Mouse (Mus musculus) forebrain, embryonic 13.5 days (tissue): Measurements from ENCODE around the gene Plekha7. TPM values are rescaled to one million over a fixed set of nuclear protein-coding genes. Genes with fewer than 3 reads are reported as not detected.

Source experiments
- ATAC-seq: fragments of 200-750 bp; cut with Nextera tagmentation; 2 replicates; pipeline ENCODE4 v1.8.0; 2017
- H3K27ac ChIP-seq: fragments of 300-500 bp; sonication (generic); 2 replicates; pipeline ENCODE4 v1.5.1; 2015; ENCODE audit warnings: inconsistent platforms, mild to moderate bottlenecking, moderate library complexity
- H3K27me3 ChIP-seq: fragments of 300-500 bp; sonication (generic); 2 replicates; pipeline ENCODE4 v1.6.1; 2015; ENCODE audit warnings: mild to moderate bottlenecking, inconsistent platforms
- H3K36me3 ChIP-seq: fragments of 300-500 bp; sonication (generic); 2 replicates; pipeline ENCODE4 v1.6.1; 2015; ENCODE audit warnings: mild to moderate bottlenecking, inconsistent platforms; ENCODE audit not compliant: poor library complexity, severe bottlenecking
- H3K4me1 ChIP-seq: fragments of 300-500 bp; sonication (generic); 2 replicates; pipeline ENCODE4 v1.6.1; 2015; ENCODE audit warnings: inconsistent platforms
- H3K4me2 ChIP-seq: fragments of 300-500 bp; sonication (generic); 2 replicates; pipeline ENCODE4 v1.6.1; 2015; ENCODE audit warnings: inconsistent platforms, mild to moderate bottlenecking, moderate library complexity
- H3K4me3 ChIP-seq: fragments of 300-500 bp; sonication (generic); 2 replicates; pipeline ENCODE4 v1.5.1; 2015; ENCODE audit warnings: mild to moderate bottlenecking, inconsistent platforms
- H3K9ac ChIP-seq: fragments of 300-500 bp; sonication (generic); 2 replicates; pipeline ENCODE4 v1.6.1; 2015; ENCODE audit warnings: mild to moderate bottlenecking, inconsistent platforms
- H3K9me3 ChIP-seq: fragments of 300-500 bp; sonication (generic); replicated peaks from 2 replicates; pipeline ENCODE4 v1.6.1; 2016; ENCODE audit warnings: inconsistent platforms
- WGBS: fragments of 180-500 bp; shearing (Covaris S2); methylation state at CpG from one replicate; pipeline ENCODE4 v1.1.7; 2015; 5-methylcytosine and 5-hydroxymethylcytosine counted together
- polyA plus RNA-seq: library from polyadenylated mRNA; unstranded; fragments of >200 nt; fragmentation: Nextera tagmentation; extraction: Ambion mirVana; gene quantifications from 2 replicates; pipeline ENCODE4 v1.2.1, GENCODE M21; 2015

The Plekha7 gene
- polyA plus RNA-seq, 1 experiment from 2014 or later = 13.1 TPM

DNA sequence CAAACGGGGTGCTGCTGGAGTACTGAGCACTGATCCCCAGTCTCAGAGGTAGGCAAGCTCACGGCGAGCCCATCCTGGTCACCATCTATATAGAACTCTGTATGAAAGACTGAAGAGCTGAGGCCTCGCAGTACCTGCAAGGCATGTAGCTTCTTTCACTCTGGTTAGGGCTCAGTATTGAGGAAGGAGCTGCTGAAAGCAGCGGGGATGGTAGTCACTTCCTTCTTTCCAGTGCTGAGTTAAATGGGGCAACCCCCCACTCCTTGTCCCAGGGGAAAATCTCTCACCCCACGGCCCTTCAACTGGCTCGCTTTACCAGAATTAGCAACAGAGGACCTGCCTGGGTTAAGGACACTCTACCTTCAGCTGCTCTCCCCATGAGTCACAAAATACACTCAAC lies 140.0 kb downstream of the Plekha7 start:
- H3K9ac ChIP-seq = no peak overlapping the region
- no peak for ATAC-seq
- peaks cover 9% of the 10 kb centered on the region; the same call in 1 of the 2 replicates for H3K4me1 ChIP-seq
- peaks cover 18% of the 10 kb centered on the region; the same call in 1 of the 2 replicates for H3K36me3 ChIP-seq
- no peaks in the 10 kb centered on the region for H3K27me3 ChIP-seq
- no peaks in the 10 kb centered on the region for H3K9me3 ChIP-seq
- no peak overlapping the region for H3K4me3 ChIP-seq
- WGBS = 90% methylated on average over 7 of the region's 7 CpGs
- no peak overlapping the region for H3K27ac ChIP-seq
- no peak overlapping the region for H3K4me2 ChIP-seq

- Histone ChIP-seq H3K9ac (no peak overlapping the region), H3K36me3 (peaks cover 19% of the 10 kb centered on the region; the same call in 1 of the 2 replicates)
- ATAC-seq = no peak
These were observed 143.9 kb downstream of the Plekha7 start for GRCm38 (mm10) chr7:116164232-116164631.

DNA sequence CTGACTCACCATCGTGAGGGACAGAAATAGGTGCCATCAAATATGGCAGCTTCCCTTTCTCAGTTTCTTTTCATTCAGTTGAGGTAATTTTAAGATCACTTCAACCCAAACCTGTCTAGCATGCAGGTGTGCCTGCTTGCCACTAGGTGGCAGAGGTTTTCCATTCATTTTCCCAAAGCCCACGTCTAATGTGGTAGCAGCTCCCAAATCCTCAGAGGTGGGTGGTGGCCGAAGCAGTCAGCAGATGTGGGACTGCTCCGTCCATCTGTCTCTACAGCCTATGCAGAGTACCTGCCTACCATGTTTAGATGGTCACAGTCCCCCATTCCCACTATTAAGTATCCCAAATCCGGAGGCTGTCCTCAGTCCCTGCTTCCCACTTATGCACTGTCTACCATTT lies 146.6 kb downstream of the Plekha7 start:
- Histone ChIP-seq H3K9me3 (no peaks in the 10 kb centered on the region), H3K4me1 (no peaks in the 10 kb centered on the region), H3K4me3 (no peak overlapping the region), H3K36me3 (peaks cover 34% of the 10 kb centered on the region), H3K4me2 (no peak overlapping the region), H3K27me3 (no peaks in the 10 kb centered on the region), H3K9ac (no peak overlapping the region), H3K27ac (no peak overlapping the region)
- peak; percentile 70 for ATAC-seq
- WGBS = 22% methylated on average over 5 of the region's 5 CpGs

More at GRCm38 (mm10) chr7:116164232-116164631, 143.9 kb downstream of the Plekha7 start:
- H3K27ac ChIP-seq = no peak overlapping the region
- 92% methylated on average over 12 of the region's 12 CpGs for WGBS
- H3K9me3 ChIP-seq = no peaks in the 10 kb centered on the region
- H3K27me3 ChIP-seq = no peaks in the 10 kb centered on the region
- no peaks in the 10 kb centered on the region for H3K4me1 ChIP-seq
- H3K4me3 ChIP-seq = no peak overlapping the region
- H3K4me2 ChIP-seq = no peak overlapping the region

GRCm38 (mm10) chr7:116156894-116157143 lies 151.4 kb downstream of the Plekha7 start:
- Histone ChIP-seq H3K27ac (no peak overlapping the region), H3K9ac (no peak overlapping the region), H3K4me2 (no peak overlapping the region), H3K9me3 (no peaks in the 10 kb centered on the region), H3K4me3 (no peak overlapping the region), H3K36me3 (peaks cover 35% of the 10 kb centered on the region), H3K27me3 (no peaks in the 10 kb centered on the region), H3K4me1 (no peaks in the 10 kb centered on the region)
- no peak for ATAC-seq
- 86% methylated on average over 14 of the region's 14 CpGs for WGBS

DNA sequence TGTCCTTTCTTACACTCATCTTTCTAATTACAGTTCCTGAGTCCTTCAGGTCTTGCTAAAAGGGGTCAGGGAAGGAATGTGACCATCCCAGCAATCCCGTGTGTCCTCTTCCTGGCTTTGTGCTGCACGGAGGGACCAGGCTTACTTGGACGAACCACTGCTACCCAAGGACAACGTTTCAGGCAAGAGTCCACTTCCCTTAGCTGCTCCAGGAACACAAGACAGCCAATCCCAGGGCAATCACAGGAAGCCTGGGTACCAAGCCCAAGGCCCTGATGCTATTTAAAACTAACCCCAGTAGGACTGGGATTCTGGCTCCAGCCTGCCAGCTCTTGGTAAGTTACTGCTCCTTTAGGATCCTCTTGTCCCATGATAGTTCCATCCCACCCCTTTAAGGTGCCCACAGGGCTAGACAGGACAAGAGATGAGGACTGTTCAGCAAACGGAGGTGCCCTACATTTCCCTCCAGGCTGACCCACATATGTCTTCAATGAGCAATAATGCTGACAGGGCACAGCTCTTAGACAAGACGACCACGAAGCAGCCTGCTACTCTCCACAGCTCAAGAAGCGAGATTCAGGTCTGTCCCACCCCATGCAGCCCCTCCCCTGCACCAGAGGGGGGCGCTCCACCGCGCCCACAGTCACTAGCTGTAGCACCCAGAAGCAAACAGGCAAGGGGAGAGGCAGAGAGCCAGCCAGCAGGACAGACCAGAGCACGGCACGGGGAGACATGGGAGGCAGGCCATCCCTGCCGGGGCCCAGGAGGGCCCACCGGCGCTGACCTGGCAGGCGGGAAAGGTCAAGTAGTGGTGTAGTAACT lies 151.9 kb downstream of the Plekha7 start:
- Histone ChIP-seq H3K27ac (no peak overlapping the region), H3K27me3 (no peaks in the 10 kb centered on the region), H3K4me2 (no peak overlapping the region), H3K9ac (no peak overlapping the region), H3K4me1 (no peaks in the 10 kb centered on the region), H3K9me3 (no peaks in the 10 kb centered on the region), H3K36me3 (peaks cover 35% of the 10 kb centered on the region), H3K4me3 (no peak overlapping the region)
- ATAC-seq = no peak
- WGBS = 78% methylated on average over 17 of the region's 17 CpGs

GRCm38 (mm10) chr7:116153781-116154368 lies 154.3 kb downstream of the Plekha7 start:
- 82% methylated on average over 2 of the region's 2 CpGs for WGBS

DNA sequence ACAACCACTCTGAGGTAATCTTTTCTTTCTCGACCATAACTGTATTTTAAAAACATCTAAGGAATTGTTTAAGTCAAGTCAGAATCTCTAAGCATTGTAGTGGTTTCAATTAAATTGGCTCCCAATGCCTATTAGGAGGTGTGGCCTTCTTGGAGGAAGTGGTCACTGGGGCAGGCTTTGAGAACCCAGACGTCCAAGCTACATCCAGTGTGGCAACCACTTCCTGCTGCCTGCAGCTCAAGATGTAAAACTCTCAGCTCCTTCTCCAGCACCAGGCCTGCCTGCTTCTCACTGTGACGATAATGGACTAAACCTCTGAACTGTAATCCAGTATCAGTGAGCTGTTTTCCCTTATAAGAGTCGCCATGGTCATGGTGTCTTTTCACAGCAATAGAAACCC lies 158.6 kb downstream of the Plekha7 start:
- WGBS = 77% methylated on average over 4 of the region's 4 CpGs
- H3K36me3 ChIP-seq = peaks cover 9% of the 10 kb centered on the region
- H3K27ac ChIP-seq = no peak overlapping the region
- no peak overlapping the region for H3K9ac ChIP-seq
- ATAC-seq = no peak
- no peaks in the 10 kb centered on the region for H3K4me1 ChIP-seq
- H3K4me2 ChIP-seq = no peak overlapping the region
- no peak overlapping the region for H3K4me3 ChIP-seq
- H3K27me3 ChIP-seq = no peaks in the 10 kb centered on the region
- H3K9me3 ChIP-seq = no peaks in the 10 kb centered on the region

More at GRCm38 (mm10) chr7:116153781-116154368, 154.3 kb downstream of the Plekha7 start:
- Histone ChIP-seq H3K36me3 (peaks cover 32% of the 10 kb centered on the region), H3K4me2 (no peak overlapping the region), H3K27me3 (no peaks in the 10 kb centered on the region), H3K27ac (no peak overlapping the region), H3K4me1 (no peaks in the 10 kb centered on the region), H3K4me3 (no peak overlapping the region), H3K9me3 (no peaks in the 10 kb centered on the region), H3K9ac (no peak overlapping the region)
- no peak for ATAC-seq

DNA sequence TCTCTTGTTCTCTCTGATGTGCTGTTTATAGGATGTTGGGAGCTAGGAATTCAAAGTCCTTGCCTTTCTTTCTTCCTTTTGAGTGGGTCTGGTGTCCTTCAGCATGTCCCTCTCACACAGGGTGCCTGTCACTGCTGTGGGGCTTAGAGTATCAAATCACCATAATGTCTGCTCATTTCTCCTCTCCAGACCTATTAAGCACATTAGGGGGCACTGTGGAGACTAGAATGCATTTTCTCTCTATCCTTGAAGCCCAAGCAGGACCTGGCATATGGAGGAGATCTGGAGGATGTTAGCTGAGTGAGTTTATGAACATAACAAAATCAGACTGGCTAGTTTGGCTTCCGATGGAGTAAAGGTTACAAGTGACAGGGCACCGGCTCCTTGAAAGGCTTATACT lies 161.1 kb downstream of the Plekha7 start:
- Histone ChIP-seq H3K9ac (no peak overlapping the region), H3K27ac (no peak overlapping the region), H3K4me2 (no peak overlapping the region), H3K4me1 (no peaks in the 10 kb centered on the region), H3K27me3 (no peaks in the 10 kb centered on the region), H3K36me3 (peaks cover 24% of the 10 kb centered on the region; the same call in 1 of the 2 replicates), H3K9me3 (no peaks in the 10 kb centered on the region), H3K4me3 (no peak overlapping the region)
- ATAC-seq = no peak
- WGBS = 90% methylated on average over 2 of the region's 2 CpGs

DNA sequence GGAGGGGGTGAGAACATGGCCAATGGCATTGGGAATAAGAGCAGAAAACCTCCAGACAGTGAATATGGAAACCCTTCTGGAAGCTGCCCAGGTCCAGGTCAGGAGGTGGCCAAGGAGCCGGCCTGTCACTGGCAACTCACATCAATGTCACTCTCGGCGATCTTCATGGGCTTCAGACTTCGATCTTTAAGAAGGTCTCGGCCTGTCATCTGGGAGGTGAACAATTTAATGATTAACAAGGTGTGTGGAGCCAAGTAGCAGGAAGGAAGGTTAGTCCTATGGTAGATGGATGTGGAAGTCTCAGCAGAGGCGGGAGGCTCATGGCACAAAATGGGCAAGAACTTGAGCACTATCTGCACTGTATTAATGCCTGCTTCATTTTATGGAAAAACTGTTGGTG lies 163.1 kb downstream of the Plekha7 start:
- H3K4me2 ChIP-seq = no peak overlapping the region
- peaks cover 30% of the 10 kb centered on the region for H3K36me3 ChIP-seq
- no peak overlapping the region for H3K9ac ChIP-seq
- H3K27me3 ChIP-seq = no peaks in the 10 kb centered on the region
- H3K9me3 ChIP-seq = no peaks in the 10 kb centered on the region
- H3K27ac ChIP-seq = no peak overlapping the region
- no peak overlapping the region for H3K4me3 ChIP-seq
- WGBS = 97% methylated on average over 6 of the region's 6 CpGs
- no peaks in the 10 kb centered on the region for H3K4me1 ChIP-seq
- no peak for ATAC-seq

DNA sequence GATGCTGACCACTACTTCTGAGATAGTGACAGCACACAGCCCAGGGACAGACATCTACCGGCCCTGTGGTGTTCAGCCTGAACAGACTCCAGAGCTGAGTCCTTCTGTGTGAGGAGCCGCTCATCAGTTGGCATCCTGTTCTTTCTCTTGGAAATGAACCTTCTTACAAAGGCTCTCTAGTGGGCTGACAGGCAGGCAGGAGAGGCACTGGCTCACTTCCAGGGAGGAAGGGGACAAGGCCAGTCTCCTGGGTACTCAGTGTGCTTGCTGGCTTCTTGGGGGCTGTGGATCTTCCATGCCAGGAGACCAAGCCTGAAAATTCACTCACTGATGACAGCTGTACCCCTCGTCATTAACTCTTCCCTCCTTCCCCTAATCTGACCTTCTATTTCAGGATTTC lies 170.5 kb downstream of the Plekha7 start:
- no peaks in the 10 kb centered on the region for H3K9me3 ChIP-seq
- no peak overlapping the region for H3K9ac ChIP-seq
- no peak overlapping the region for H3K27ac ChIP-seq
- ATAC-seq = no peak
- H3K4me2 ChIP-seq = no peak overlapping the region
- H3K4me1 ChIP-seq = 0 out of 2 replicates have a peak, but pooled peaks cover 3% of the 10 kb centered on the region
- H3K4me3 ChIP-seq = no peak overlapping the region
- 76% methylated on average over 3 of the region's 3 CpGs for WGBS
- no peaks in the 10 kb centered on the region for H3K27me3 ChIP-seq
- peaks cover 40% of the 10 kb centered on the region for H3K36me3 ChIP-seq

GRCm38 (mm10) chr7:116137149-116137548 lies 171.0 kb downstream of the Plekha7 start:
- H3K4me3 ChIP-seq = no peak overlapping the region
- H3K27me3 ChIP-seq = no peaks in the 10 kb centered on the region
- ATAC-seq = no peak
- no peaks in the 10 kb centered on the region for H3K9me3 ChIP-seq
- no peak overlapping the region for H3K4me2 ChIP-seq
- H3K4me1 ChIP-seq = peaks cover 7% of the 10 kb centered on the region; the same call in 1 of the 2 replicates
- peaks cover 35% of the 10 kb centered on the region for H3K36me3 ChIP-seq
- H3K9ac ChIP-seq = no peak overlapping the region
- H3K27ac ChIP-seq = no peak overlapping the region
- 94% methylated on average over 12 of the region's 12 CpGs for WGBS

GRCm38 (mm10) chr7:116134413-116135292 lies 173.5 kb downstream of the Plekha7 start:
- Histone ChIP-seq H3K27me3 (no peaks in the 10 kb centered on the region), H3K4me2 (no peak overlapping the region), H3K9ac (no peak overlapping the region), H3K4me3 (no peak overlapping the region), H3K9me3 (no peaks in the 10 kb centered on the region), H3K4me1 (peaks cover 17% of the 10 kb centered on the region; the same call in 1 of the 2 replicates), H3K27ac (no peak overlapping the region), H3K36me3 (peaks cover 24% of the 10 kb centered on the region; the same call in 1 of the 2 replicates)
- no peak for ATAC-seq
- 78% methylated on average over 31 of the region's 31 CpGs for WGBS
